Mouse (Mus musculus) adrenal gland, postnatal 4 days (tissue): ENCODE measurements around the gene Nox3. TPM values are rescaled to one million over a fixed set of nuclear protein-coding genes. Genes with fewer than 3 reads are reported as not detected.

Experiments
- DNase-seq, 2 experiments: peaks; one replicate each; pipeline ENCODE4 v3.0.0; 2021 to 2022; ENCODE audit warnings: low spot score in 2 of 2, mixed read lengths in 2 of 2
- long read RNA-seq, 2 experiments: library from polyadenylated mRNA; stranded (forward); transcript quantifications; one replicate each; pipeline ENCODE4 v2.0.0; 2021
- total RNA-seq, 2 experiments: library from RNA; stranded (reverse); gene quantifications; 2 replicates each; pipeline ENCODE4 v1.2.3; 2021

Nox3 gene
- total RNA-seq: not detected
- long read RNA-seq, experiment 1: 0 reads
- long read RNA-seq, experiment 2: 0 reads

- no peak for DNase-seq
Measured at GRCm38 (mm10) chr17:3696161-3696560, at the start of gene Nox3. Gene Nox3, minus strand, starts transcription at chr17:3696261.

GRCm38 (mm10) chr17:3744402-3744801 lies 48.3 kb upstream of the Nox3 start:
- DNase-seq: no peak

- no peak for DNase-seq
Measured at GRCm38 (mm10) chr17:3736936-3737335, 40.9 kb upstream of the Nox3 start.

GRCm38 (mm10) chr17:3734286-3734685 lies 38.2 kb upstream of the Nox3 start:
- DNase-seq: no peak

- DNase-seq: no peak
Measured at GRCm38 (mm10) chr17:3705350-3705930, 9.4 kb upstream of the Nox3 start.

GRCm38 (mm10) chr17:3702320-3702719 lies 6.3 kb upstream of the Nox3 start:
- peak in 1 of 2 experiments; percentile 7 for DNase-seq

GRCm38 (mm10) chr17:3692817-3693216 lies 3.2 kb downstream of the Nox3 start:
- DNase-seq: no peak

GRCm38 (mm10) chr17:3690499-3691258 lies 5.4 kb downstream of the Nox3 start:
- no peak for DNase-seq

- no peak for DNase-seq
Measured at GRCm38 (mm10) chr17:3683662-3684061, 12.4 kb downstream of the Nox3 start.

GRCm38 (mm10) chr17:3669226-3669625 lies 26.8 kb downstream of the Nox3 start:
- no peak for DNase-seq

GRCm38 (mm10) chr17:3667287-3667686 lies 28.8 kb downstream of the Nox3 start:
- DNase-seq: no peak

- no peak for DNase-seq
Measured at GRCm38 (mm10) chr17:3665321-3665720, 30.7 kb downstream of the Nox3 start.

- DNase-seq: no peak
Measured at GRCm38 (mm10) chr17:3659497-3659896, 36.6 kb downstream of the Nox3 start.

- no peak for DNase-seq
Measured at GRCm38 (mm10) chr17:3650377-3650776, 45.7 kb downstream of the Nox3 start.

- no peak for DNase-seq
Measured at GRCm38 (mm10) chr17:3643582-3643981, 52.5 kb downstream of the Nox3 start.

GRCm38 (mm10) chr17:3641456-3641855 lies 54.6 kb downstream of the Nox3 start:
- no peak for DNase-seq

- DNase-seq: no peak
Measured at GRCm38 (mm10) chr17:3638757-3639156, 57.3 kb downstream of the Nox3 start.

- no peak for DNase-seq
Measured at GRCm38 (mm10) chr17:3632501-3632900, 63.6 kb downstream of the Nox3 start.

- no peak for DNase-seq
Measured at GRCm38 (mm10) chr17:3616329-3617216, 79.5 kb downstream of the Nox3 start.

- no peak for DNase-seq
Measured at GRCm38 (mm10) chr17:3615553-3615952, 80.5 kb downstream of the Nox3 start.

- no peak for DNase-seq
Measured at GRCm38 (mm10) chr17:3611781-3612075, 84.3 kb downstream of the Nox3 start.
